Mouse (Mus musculus): Measurements from ENCODE around the gene Prkce.
A peak's percentile ranks its signal among the peaks of the same experiment; 100 is the strongest.

Prkce gene

DNA sequence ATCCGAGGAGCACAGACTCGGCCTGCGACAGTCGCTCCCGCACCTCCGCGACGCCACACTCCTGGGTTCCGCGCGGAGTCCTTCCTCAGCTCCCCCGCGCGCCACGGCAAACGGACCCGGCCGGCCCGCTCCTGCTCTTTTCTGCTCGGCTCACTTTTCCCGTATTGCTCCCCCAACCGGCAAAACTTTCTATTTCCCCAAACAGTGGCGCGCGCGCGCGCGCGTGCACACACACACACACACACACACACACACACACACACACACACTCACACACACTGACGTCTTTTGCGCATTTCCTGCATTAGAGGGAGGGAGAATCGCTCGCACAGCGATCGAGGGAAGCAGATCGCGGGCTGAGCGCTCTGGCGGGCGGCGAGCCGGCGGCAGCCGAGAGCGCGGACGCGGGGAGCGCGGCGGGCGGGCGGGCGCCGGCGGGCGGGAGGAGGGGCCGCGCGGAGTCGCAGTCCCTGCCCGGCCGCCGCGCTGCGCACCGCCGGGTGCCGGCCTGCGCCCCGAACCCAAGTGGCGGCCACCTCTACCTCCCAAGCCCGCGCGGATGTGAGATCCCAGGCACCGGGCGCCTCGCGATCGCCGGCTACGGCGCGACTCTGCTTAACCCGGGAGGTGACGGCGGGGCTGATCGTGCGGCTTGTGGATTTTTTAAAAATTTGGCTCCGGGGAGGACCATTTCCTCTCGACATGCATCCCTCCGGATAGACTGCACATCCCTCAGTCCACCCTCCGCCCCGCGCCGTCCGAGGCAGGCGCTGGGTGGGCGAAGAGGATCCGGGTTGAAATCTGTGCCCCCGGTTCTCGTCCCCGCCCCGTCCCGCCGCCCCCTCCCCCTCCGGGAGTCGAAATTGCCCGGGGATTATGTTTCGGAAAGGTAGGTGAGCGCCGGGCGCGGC, at the start of gene Prkce:
Gene Prkce, plus strand, starts transcription at position 466 of the 911 bp plus-strand sequence.
- DNase-seq (ENCODE audit: low spot score in 2 of 2), result peak; percentile 72 to 84

DNA sequence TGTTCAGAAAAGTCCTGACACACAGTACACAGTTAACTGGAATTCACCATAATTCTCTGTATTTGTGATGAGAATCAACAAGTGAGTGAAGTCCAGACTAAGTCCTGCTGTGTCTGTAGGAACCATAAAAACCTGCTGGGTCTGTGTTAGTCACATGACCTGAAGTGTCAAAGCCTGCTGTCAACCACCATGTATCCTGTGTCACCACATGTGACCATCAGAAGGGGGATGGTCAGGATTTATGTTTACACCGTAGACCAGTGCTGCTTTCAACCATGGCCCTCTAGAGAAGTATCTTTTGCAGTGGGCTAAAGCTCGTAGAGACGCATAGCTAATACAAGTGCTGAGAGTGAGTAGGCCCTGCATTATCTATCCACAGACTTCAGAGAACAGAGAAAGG, 44.4 kb upstream of the Prkce start:
- no peak for DNase-seq (ENCODE audit: low spot score in 2 of 2)

DNA sequence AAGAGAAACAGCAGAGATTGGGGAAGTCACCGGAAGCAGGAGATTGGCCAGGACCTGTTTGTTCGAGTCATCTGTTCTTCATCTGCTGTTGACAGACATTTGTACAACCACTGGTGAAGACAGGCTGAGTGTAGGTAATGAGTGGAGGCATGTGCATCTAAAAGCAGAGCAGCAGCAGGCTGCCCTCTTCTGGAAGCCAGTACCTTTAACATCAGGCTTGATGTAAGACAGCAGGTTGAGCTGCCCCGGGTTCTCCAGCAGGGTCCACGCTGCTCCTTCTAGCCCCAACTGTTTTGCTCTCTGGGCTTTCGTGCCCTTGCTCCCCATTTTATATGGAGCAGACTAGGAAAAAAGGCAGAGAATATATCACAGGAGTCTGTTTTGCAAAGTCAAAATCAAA, 41.7 kb upstream of the Prkce start:
- no peak for DNase-seq (ENCODE audit: low spot score in 2 of 2)

DNA sequence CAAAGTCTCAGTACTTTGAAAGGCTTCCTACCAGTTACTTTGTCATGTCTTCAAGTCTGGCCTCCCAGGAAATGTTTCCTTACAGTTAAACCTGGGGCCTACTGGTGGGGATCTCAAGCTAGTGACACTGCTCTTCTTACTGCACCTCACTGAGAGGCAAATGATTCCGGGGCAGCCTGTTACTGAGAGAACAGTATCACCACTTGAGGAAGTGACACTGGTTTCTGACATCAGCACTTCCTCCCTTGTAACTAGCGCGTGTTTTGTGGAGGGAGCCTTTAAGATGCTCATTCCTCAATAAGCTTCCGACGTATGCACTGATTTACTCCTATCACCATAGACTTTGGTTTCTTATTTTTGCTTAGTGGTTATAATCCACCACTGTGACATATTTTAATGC, 39.4 kb upstream of the Prkce start:
- DNase-seq (ENCODE audit: low spot score in 2 of 2), result no peak

DNA sequence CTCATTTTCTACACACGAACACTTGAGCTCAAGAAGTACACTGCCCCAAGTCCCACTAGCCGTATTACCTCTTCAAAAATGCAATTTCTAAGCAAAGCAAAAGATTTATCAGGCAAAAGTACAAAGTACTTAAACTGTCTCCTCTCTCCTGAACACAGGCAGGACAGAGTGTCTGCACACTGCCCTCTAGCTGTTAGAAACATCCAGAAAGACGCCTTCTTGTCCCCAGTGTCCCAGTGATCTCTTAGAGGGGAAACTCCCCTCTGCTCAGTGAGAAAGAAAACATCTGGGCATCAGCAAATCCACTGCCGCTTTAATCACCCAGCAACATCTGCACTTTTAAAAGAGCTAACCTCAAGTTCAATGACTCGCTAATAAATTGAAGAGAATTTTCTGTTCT, 35.1 kb upstream of the Prkce start:
- DNase-seq (ENCODE audit: low spot score in 2 of 2), result no peak

DNA sequence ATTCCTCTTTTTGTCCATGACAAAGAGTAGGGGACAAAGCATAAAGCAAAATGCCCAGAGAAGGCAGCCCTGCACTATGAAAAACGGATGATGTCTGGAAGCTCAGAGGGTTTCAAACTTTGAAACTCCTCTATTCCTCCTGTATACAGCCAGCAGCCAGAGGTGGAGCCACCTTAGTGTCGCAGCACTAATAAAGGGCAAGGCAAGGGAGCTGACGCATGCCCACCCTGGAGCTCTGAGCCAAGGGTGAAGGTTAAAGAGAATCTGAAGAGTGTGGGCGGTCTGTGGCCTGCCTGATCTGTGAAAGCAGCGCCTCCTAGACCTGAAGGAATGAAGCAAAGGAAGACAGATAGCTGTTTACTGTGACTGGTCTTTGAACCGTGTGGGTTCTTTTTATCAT, 33.1 kb upstream of the Prkce start:
- DNase-seq (ENCODE audit: low spot score in 2 of 2), result no peak

DNA sequence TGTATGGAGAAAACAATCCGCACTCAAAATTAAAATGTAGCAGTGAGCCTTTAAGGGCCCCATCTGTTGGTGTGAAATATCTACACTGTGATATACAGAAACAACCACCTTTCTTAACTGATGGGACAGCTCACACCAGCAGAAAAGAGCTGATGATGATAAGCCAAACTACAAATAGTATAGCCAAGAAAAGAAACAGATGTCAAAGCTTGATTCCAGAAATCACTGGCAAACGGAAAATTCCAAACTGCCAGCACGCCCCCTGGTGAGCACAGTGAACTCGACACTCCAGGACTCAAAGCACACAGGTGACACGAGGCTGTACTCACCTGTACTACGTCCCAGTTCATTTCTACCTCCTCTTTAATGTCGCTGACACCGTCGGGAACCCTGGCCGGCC, 31.8 kb upstream of the Prkce start:
- DNase-seq (ENCODE audit: low spot score in 2 of 2), result no peak

DNA sequence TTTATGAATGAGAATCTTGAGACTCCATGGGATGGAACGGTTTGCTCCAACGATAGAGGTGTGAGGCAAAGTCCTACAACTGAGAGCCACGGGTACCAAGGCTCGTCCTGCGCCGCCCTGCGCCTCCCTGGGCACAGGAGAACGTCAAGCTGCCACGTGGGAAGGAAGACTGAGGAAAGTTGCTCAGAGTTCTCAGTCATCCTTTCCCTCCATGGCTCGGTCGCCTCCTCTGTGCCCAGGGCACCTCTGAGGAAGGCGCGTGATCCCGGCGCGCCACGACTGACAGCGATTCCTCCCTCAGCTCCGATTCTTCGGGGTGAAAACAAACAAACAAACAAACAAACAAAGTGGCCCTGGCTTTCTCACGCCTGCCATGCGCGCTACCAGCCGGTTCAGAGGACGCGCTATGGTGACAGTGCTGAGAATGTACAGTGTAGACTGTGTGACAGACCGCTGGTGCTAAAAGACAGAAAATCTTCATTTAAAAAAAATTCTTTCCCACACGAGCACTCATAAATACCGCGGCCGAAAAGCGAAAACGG, 23.0 kb upstream of the Prkce start:
- no peak for DNase-seq (ENCODE audit: low spot score in 2 of 2)

DNA sequence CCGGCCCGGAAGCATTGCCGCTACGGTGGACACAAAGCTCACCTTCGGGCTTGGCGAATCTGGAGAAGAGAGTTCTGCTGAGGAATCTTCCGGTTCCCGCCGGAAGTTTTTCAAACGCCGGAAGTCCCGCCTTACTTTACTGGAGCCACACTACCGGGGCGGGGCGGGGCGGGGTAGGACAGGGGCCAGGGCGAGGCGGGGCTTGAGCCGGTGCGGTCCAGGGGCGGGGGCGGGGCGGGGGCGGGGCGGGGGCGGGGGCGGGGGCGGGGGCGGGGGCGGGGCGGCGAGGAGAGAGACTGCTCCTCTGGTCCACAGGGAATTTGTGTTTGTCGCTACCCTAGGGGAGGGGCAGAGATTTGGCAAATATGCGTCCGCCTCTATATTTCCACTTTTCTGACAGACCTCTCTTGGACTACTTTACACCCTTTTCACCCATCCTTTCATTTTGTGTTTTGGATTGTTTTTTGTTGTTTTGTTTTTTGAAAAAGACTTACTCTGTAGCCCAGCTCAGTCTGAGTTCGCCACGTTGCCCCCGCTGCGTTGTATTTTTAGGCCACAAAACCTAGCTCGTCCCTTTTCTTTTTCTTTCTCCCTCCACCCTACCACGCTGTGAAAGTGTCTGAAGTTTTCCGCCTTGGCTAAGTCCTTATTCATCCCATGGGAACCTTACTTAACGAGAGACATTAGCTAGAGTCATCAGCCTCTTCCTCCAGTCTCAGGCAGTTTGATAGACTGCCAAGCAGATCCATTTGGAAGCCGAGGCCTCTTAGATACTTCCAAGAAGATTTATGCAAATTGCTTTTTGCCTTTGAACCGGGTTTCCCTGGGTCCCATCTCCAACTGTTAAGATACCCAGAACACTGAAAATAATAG, 22.3 kb upstream of the Prkce start, which contains the start of gene Srbd1:
Gene Srbd1, minus strand, starts transcription at position 97 of the 873 bp plus-strand sequence.
- peak; percentile 91 to 92 for DNase-seq (ENCODE audit: low spot score in 2 of 2)

DNA sequence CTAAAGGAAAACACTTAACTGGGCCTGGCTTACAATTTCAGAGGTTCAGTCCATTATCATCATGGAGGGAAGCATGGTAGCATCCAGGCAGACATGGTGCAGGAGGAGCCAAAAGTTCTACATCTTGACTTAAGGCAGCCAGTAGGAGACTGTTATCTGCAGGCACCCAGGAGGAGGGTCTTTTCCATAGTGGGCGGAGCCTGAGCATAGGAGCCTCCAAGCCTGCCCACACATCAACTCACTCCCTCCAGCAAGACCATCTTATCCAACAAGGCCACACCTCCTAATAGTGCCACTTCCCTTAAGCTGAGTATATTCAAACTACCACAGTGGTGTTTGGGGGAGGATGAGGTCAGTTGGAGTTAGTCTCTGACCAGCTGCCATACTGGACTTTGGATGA, 17.9 kb upstream of the Prkce start:
- DNase-seq (ENCODE audit: low spot score in 2 of 2), result no peak

DNA sequence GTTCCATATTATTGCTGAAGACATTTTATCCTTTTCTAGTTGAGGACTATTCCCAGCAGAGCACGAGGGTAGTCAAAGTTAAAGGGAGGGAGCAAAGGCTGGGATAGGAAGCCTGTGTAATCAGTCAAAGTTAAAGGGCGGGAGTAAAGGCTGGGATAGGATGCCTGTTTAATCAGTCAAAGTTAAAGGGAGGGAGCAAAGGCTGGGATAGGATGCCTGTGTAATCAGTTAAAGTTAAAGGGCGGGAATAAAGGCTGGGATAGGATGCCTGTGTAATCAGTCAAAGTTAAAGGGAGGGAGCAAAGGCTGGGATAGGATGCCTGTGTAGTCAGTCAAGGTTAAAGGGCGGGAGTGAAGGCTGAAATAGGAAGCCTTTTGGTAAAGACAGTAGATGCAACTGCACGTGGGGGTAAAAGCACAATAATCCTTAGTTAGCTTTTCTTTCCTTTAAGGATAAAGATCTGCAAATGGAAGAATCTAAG, 16.7 kb upstream of the Prkce start:
- peak; percentile 48 to 53 for DNase-seq (ENCODE audit: low spot score in 2 of 2)

DNA sequence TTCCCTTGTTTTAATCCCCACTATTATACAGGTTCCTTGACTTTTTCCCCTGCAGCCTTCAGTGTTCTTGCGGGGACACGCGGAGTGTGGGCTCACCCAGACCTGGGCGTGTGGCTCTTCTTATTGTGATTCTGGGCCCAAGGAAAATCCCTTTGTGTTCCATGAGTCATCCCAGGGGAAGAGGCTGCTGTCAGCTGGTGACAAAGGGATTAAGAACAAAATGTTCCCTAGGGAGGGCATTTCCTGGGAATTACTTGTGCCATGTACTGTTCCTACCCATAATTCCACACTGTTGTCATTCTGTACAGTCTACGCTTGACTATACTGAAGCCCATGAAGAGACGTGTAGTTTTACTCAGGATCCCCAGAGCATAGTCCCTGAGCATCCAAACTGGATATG, 10.6 kb upstream of the Prkce start:
- no peak for DNase-seq (ENCODE audit: low spot score in 2 of 2)

DNA sequence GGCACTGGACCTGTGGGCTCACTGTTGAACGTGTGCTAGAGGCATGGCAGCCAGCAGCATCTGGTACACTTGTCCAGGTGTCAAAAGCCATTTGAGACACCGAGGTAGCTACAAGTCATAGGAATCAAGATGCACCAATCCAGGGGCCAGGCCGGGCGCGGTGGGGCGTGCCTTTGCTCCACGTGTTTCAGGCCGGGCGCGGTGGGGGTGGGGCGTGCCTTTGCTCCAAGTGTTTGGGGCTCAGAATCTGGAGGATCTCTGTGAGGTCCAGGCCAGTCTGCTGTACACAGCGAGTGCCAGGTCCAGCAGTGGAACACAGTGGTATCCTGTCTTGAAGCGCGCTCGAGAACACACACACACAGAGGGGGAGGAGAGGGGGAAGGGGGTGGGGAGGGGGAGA, 4.9 kb upstream of the Prkce start:
- DNase-seq (ENCODE audit: low spot score in 2 of 2), result no peak

DNA sequence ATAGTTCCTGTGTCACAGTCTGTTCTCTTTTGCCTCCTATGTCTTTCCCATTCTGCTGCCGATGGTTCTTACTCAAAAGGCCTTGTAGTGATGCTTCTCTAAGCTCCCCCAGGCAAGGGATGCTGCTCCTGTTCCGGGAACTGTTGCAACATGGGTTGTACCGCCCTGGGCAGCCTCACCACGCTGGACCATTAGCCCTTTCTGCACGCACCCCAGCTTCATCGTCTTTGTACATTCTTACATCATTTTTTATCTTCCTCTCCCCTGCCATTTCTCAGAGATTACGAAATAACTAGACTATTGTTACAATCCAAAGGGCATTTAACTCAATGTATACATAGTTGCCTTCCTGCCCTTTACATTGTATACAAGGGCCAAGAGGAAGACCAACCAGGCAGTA, 3.2 kb upstream of the Prkce start:
- no peak for DNase-seq (ENCODE audit: low spot score in 2 of 2)

DNA sequence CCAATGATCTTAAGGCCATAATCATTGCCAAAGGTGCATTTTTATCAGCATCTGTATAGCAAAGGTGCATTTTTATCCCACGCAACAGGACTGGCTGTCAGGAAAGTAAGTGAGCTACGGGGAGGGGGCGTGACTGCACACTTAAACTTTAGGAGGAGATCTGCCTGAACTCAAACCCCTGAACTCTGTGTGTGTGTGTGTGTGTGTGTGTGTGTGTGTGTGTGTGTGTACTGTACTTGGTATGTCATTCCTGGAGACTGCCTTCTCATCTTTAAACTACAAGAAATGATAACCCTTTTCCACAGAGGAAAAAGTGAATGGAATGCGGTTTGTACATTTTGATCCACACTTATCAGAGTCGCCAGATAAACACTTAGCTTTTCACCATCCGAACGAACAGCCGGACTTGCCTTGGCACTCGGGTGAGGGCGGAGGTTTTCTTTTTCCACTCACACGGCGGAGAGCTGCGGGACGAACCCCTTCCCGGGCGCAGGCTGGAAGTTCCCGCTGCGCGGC, 1.5 kb upstream of the Prkce start:
- no peak for DNase-seq (ENCODE audit: low spot score in 2 of 2)

DNA sequence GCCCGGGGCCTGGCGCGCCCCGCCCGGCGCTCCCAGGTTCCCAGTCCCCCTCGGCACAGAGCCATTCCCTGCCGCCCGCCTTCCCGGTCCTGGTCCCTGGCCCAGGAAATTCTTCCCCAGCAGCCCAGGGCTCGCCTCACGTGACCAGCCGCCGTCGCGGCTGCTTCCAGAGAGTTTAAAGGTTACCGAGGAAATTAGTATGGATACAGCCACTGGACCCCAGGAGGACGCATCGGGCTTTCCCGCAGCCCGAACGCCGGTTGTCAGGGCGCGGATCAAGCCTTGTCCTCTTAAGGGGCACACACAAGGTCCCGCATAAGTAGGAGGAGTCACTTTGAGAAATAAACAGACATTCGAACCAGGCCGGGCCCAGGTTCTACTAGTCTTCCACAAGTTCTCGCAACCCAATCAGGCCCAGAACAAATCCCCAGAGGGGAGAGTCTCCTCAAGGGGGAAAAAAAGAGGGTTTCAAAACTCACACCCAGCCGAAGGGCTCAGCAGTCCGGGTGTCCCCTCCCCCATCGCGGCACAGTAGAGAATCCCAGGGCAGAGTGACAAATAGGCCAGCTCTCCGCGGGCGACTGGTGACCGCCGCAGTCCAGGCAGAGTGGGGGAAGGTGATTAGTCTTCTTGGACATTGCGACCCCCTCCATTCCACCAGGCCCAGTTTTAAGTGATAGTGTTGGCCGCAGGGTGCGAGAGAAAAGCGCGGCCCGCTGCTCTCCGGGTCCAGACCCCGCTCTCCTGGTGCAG, 842 bp upstream of the Prkce start:
- DNase-seq (ENCODE audit: low spot score in 2 of 2), result peak; percentile 70 to 88

DNA sequence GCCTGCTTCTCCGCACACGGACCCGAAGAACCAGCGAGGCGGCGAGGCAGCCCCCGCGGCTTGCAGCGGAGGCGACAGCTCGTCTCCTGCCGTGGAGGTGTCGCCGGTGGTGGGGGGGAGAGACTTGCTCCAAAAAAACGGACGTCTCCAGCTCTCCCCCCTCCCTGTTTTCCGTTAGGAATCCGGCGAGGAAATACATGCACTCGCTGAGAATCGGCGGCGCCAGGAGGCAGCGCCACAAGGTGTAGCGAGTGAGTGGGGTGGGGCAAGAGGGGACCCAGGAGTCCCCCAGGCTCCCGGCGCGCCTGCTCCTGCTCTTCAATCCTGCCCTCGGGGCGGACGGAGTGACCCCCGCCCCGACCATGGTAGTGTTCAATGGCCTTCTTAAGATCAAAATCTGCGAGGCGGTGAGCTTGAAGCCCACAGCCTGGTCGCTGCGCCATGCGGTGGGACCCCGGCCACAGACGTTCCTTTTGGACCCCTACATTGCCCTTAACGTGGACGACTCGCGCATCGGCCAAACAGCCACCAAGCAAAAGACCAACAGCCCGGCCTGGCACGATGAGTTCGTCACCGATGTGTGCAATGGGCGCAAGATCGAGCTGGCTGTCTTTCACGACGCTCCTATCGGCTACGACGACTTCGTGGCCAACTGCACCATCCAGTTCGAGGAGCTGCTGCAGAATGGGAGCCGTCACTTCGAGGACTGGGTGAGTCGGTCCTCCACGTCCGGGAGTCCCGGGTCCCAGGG, 821 bp downstream of the Prkce start:
- peak; percentile 20 to 25 for DNase-seq (ENCODE audit: low spot score in 2 of 2)

DNA sequence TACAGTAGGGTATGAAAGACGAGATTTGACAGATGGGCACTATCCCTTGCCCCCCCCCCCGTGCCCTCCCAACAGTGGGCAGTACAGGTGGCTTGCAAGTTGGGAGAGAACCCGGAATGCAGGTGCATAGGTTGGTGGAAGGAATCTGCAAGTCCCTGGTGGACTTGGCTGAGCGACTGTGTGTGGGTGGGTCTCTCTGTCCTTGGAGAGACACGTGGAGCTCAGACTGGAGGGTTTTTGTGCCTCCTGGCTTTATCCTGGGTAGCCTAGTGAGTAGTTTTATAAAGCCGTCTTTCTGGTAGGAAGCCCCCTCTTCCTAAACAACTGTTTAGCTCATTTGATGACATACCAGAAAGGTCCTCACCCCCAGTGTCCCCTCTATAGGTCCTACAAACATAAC, 1.5 kb downstream of the Prkce start:
- no peak for DNase-seq (ENCODE audit: low spot score in 2 of 2)

DNA sequence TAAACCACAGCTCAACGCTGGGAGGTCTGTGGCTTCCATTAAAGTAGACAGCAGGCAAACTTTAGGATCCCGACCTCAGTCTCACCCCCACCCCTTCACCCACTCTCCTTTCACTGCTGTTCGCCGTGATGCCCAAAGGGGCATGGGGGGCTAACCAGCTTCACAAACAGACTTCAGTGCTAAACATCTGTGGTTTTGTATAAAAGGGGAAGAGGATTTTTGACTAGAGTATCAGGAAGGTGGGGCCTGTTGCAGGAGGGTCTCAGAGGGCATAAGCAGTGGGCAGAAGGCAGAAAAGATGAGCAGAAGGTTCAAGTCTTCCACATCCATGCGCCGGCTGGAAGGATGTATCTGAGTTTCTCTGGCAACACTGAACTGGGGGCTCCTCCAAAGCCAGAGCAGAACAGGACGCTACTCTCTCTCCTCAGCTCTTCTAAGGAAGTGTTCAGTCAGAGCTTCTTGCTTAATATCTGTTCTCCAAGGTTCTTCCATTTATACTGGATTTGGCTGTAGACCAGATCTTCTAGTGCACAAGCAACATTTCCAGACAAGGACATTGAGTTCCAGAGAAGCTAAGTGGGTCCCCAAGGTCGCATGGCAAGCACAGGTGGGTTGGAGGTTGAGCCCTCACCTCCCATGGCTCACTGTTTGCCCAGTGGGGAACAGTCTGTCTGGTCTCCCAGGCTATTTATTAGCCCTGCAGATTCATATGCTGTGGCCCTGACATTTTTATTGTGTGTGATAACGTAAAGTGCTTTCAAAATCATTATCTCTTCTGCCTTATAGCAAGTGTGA, 2.8 kb downstream of the Prkce start:
- DNase-seq (ENCODE audit: low spot score in 2 of 2), result no peak

DNA sequence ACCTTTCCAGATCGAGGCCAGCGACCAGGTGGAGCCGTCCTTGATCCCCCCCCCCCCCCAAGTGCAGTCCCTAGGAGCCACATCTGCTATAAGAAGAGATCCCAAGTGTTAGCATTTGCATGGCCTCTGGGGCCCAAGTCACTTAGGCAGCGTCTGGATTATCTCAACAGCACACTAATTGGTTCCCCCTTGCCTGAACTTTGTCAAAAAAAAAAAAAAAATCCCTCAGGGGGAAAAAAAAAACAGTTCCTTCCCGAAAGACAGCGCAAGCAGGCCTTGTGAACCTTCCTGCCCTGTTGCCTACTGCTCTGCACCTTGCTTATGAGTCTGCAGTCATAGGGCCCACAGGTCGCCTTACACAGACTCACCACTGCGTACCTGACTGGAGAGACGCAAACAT, 7.9 kb downstream of the Prkce start:
- DNase-seq (ENCODE audit: low spot score in 2 of 2), result no peak
